Mouse (Mus musculus) lung, embryonic 16.5 days (tissue): ENCODE data around the gene Polg2. TPM values are rescaled to one million over a fixed set of nuclear protein-coding genes. Genes with fewer than 3 reads are reported as not detected.
A peak's percentile ranks its signal among the peaks of the same experiment; 100 is the strongest.
"Not testable (repeated sequence)": the region's sequence is repeated elsewhere in the genome, so short reads cannot be mapped to it uniquely, and the experiment has no call there.

ENCODE experiments used
- ATAC-seq: fragments of 200-750 bp; cut with Nextera tagmentation; 2 replicates; pipeline ENCODE4 v1.8.0; 2017; ENCODE audit warnings: low read depth, mild to moderate bottlenecking, moderate library complexity
- H3K27ac ChIP-seq: fragments of 300-500 bp; sonication (generic); 2 replicates; pipeline ENCODE4 v1.5.1; 2014; ENCODE audit warnings: mild to moderate bottlenecking, control low read depth, low read length
- H3K27me3 ChIP-seq: fragments of 300-500 bp; sonication (generic); 2 replicates; pipeline ENCODE4 v1.6.1; 2014; ENCODE audit warnings: low read depth, low read length, mixed read lengths; ENCODE audit not compliant: control insufficient read depth, insufficient read depth
- H3K36me3 ChIP-seq: fragments of 300-500 bp; sonication (generic); 2 replicates; pipeline ENCODE4 v1.6.1; 2014; ENCODE audit warnings: low read length; ENCODE audit not compliant: control insufficient read depth, insufficient read depth
- H3K4me1 ChIP-seq: fragments of 300-500 bp; sonication (generic); replicated peaks from 2 replicates; pipeline ENCODE4 v1.6.1; 2014; ENCODE audit warnings: low read length, mixed read lengths; ENCODE audit not compliant: control insufficient read depth, insufficient read depth
- H3K4me2 ChIP-seq: fragments of 300-500 bp; sonication (generic); 2 replicates; pipeline ENCODE4 v1.6.1; 2014; ENCODE audit warnings: low read depth, low read length, control low read depth
- H3K4me3 ChIP-seq: fragments of 300-500 bp; sonication (generic); 2 replicates; pipeline ENCODE4 v1.5.1; 2014; ENCODE audit warnings: mild to moderate bottlenecking, low read length, control low read depth
- H3K9ac ChIP-seq: fragments of 300-500 bp; sonication (generic); 2 replicates; pipeline ENCODE4 v1.6.1; 2014; ENCODE audit warnings: low read length, control low read depth
- H3K9me3 ChIP-seq: fragments of 300-500 bp; sonication (generic); 2 replicates; pipeline ENCODE4 v1.6.1; 2016; ENCODE audit warnings: low read length; ENCODE audit not compliant: control insufficient read depth
- WGBS: fragments of 180-500 bp; shearing (Covaris S2); extraction: QIAGEN DNeasy Blood & Tissue Kit; methylation state at CpG from one replicate; pipeline ENCODE4 v1.1.7; 2014; 5-methylcytosine and 5-hydroxymethylcytosine counted together
- microRNA-seq: library from miRNA; unstranded; fragments of <30 nt; microRNA quantifications from one replicate; pipeline ENCODE4, GENCODE M21; 2016
- polyA plus RNA-seq: library from polyadenylated mRNA; unstranded; fragments of >200 nt; fragmentation: Nextera tagmentation; extraction: Ambion mirVana; gene quantifications from 2 replicates; pipeline ENCODE4 v1.2.1, GENCODE M21; 2015

Polg2 gene
- polyA plus RNA-seq, 1 experiment from 2014 or later = 9.0 TPM

DNA sequence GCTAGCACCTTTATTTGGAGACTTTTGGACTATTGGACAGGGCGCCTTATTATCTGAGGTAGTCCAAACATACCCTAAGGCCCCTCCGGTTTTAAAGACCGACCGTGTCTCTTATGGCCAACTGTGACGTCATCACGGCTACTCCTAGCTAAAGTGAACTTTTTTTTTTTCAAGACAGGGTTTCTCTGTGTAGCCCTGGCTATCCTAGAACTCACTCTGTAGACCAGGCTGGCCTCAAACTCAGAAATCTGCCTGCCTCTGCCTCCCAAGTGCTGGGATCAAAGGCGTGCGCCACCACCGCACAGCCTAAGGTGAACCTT lies 54.5 kb downstream of the Polg2 start:
- not testable (repeated sequence) for H3K4me1 ChIP-seq, H3K4me2 ChIP-seq, H3K9ac ChIP-seq, H3K4me3 ChIP-seq, ATAC-seq, H3K27me3 ChIP-seq, H3K27ac ChIP-seq, H3K36me3 ChIP-seq, H3K9me3 ChIP-seq
- WGBS = 87% methylated on average over 9 of the region's 9 CpGs

DNA sequence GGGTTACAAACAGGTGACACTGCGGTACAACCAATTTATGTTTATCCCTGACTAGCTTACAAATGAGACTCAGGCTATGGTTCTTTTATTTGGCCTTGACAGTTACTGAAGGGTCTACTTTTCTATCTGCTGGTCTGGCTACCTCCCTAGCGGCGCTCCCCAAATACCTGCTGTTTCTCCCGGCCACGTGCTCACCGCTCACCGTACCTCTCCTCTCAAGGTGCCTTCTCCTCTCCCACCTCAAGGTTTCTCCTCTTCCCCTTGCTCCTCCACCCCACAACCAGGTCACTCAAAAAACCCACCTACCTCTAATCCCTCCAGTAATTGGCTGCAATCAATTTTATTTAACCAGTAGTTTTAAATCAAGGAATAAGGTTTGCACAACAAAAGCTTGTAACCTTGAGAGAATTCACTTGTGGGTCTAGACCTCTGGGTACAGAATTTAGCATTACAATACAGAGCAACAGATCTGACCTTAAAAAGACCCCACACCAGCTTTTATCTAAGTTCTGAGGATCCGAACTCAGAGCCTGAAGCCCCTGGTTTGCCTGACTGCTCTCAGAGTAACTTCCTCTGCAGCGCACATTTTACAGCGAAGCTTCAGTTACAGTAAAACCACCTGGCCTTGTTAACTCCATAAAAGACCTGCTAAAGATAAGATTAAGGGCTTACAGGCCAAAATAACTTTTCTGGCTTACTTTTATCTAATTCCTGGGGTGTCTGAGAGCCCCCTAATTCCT lies 55.0 kb downstream of the Polg2 start:
- H3K9me3 ChIP-seq = no peaks in the 10 kb centered on the region
- H3K4me3 ChIP-seq = no peak overlapping the region
- no peak overlapping the region for H3K4me2 ChIP-seq
- H3K27me3 ChIP-seq = no peaks in the 10 kb centered on the region
- H3K36me3 ChIP-seq = no peaks in the 10 kb centered on the region
- no peak for ATAC-seq
- WGBS = 85% methylated on average over 10 of the region's 10 CpGs
- no peak overlapping the region for H3K9ac ChIP-seq
- no peaks in the 10 kb centered on the region for H3K4me1 ChIP-seq
- no peak overlapping the region for H3K27ac ChIP-seq

DNA sequence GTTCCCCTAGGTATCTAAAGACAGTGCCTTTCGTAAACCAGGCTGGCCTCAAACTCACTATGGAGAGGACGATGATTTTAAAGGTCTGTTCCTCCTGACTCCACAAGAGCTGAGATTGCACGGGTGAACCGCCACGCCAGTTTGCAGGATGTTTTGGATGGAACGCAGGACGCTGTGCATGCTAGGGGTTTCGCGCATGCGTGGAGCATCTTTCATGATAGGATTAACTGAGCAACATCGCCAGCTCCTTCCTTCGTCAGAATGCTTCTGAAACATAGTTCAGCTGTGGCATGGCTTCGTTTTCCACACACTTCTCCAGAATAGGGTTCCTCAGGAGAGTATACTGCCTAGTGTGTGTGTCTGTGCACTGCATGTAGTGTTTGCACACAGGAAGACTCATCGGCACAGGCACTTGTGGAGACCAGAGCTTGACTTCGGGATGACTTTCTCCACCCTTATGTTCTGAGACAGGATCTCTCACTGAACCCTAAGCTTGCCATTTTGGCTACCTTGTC lies 55.7 kb downstream of the Polg2 start:
- Histone ChIP-seq H3K4me3 (no peak overlapping the region), H3K9me3 (no peaks in the 10 kb centered on the region), H3K4me2 (no peak overlapping the region), H3K4me1 (no peaks in the 10 kb centered on the region), H3K27ac (no peak overlapping the region), H3K9ac (no peak overlapping the region), H3K36me3 (no peaks in the 10 kb centered on the region), H3K27me3 (no peaks in the 10 kb centered on the region)
- no peak for ATAC-seq
- WGBS = 61% methylated on average over 15 of the region's 15 CpGs

DNA sequence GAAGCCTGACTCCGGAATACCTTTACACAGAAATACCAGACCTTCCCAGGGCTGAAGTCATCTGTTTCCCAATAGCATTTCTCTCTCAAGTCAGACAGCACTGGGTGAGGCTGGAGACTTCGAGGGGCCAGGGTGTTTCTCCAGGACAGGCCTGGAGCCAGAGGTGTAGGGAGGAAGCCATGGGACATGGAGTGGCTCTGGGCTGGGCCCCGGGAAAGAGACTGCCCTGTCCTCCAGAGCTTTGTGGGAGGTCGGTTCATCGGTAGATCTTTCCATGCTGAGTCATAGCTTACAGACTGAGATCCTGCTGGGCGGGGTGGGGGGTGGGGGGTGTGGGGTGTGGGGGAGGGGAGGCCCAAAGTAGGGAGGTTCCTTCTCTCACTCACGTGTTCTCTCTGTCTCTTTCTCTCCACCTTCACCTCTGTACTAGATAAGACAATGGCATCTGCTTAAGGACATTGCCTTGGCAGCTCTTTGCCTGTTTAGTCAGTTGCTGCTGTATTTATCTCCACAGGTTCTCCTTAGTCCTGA lies 56.4 kb downstream of the Polg2 start:
- H3K9ac ChIP-seq = no peak overlapping the region
- no peak overlapping the region for H3K27ac ChIP-seq
- H3K36me3 ChIP-seq = no peaks in the 10 kb centered on the region
- no peak overlapping the region for H3K4me2 ChIP-seq
- no peaks in the 10 kb centered on the region for H3K4me1 ChIP-seq
- 10% methylated on average over 7 of the region's 7 CpGs for WGBS
- H3K27me3 ChIP-seq = no peaks in the 10 kb centered on the region
- H3K9me3 ChIP-seq = no peaks in the 10 kb centered on the region
- H3K4me3 ChIP-seq = no peak overlapping the region
- ATAC-seq = 0 out of 2 replicates have a peak, but pooled peaks have one; percentile 38

DNA sequence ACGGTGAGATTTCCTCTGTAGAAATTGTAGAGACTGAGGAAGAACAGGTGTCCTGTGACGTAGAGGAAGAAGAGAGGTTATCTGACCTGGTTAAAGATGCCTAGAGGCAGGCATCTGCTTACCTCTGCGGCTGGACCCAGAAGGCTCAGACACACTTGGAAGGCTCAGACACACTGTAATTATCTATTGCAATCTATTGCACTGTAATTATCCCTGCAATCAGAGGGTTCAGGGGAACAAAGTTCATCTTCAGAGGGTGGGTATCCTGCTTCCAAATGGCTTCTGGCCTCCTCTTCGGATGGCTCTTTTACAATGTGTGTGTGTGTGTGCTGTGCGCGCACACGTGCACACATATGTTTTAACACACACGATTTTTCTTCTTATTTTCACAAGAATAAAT lies 59.0 kb downstream of the Polg2 start:
- no peaks in the 10 kb centered on the region for H3K9me3 ChIP-seq
- no peak overlapping the region for H3K9ac ChIP-seq
- no peak for ATAC-seq
- H3K4me1 ChIP-seq = no peaks in the 10 kb centered on the region
- whole genome bisulfite sequencing = 88% methylated on average over 8 of the region's 8 CpGs
- H3K27ac ChIP-seq = no peak overlapping the region
- H3K4me3 ChIP-seq = no peak overlapping the region
- no peaks in the 10 kb centered on the region for H3K36me3 ChIP-seq
- no peak overlapping the region for H3K4me2 ChIP-seq
- no peaks in the 10 kb centered on the region for H3K27me3 ChIP-seq

Small RNAs within 50 kb of the gene (microRNA-seq; reads per million reads assigned to microRNA genes)
- not detected for gene Gm25994
- gene Mir3064 = 6.9 reads per million, percentile 20 among the genes with 10 or more reads in this experiment

Other genes starting within 250 kb of the Polg2 start
- gene Tex2, start 166.1 kb downstream of the Polg2 start, polyA plus RNA-seq = 10.4 and 11.5 TPM in 2 replicates
- gene Pecam1, start 28.9 kb downstream of the Polg2 start, polyA plus RNA-seq = 140 and 151 TPM in 2 replicates
- 1.9 and 2.2 TPM in 2 replicates for gene Milr1, start 28.3 kb downstream of the Polg2 start, polyA plus RNA-seq
- 352 and 357 TPM in 2 replicates for gene Ddx5, start 9.6 kb upstream of the Polg2 start, polyA plus RNA-seq
- 21.8 and 22.6 TPM in 2 replicates for gene Cep95, start 9.7 kb upstream of the Polg2 start, polyA plus RNA-seq
- gene Smurf2, start 141.2 kb upstream of the Polg2 start, polyA plus RNA-seq = 16.4 and 17.6 TPM in 2 replicates
- 437 and 492 TPM in 2 replicates for gene Kpna2, start 220.0 kb upstream of the Polg2 start, polyA plus RNA-seq
- 4.4 and 5.1 TPM in 2 replicates for gene 1810010H24Rik, start 246.1 kb upstream of the Polg2 start, polyA plus RNA-seq